Mouse (Mus musculus) cortical plate, adult 2 months (tissue): Measurements from ENCODE around the gene Uba3. TPM values are rescaled to one million over a fixed set of nuclear protein-coding genes. Genes with fewer than 3 reads are reported as not detected.

Source experiments
- H3K27ac ChIP-seq: fragments of 200-500 bp; 2 replicates; pipeline ENCODE4 v1.5.1; 2012; ENCODE audit warnings: low read length, control low read depth, inconsistent platforms; ENCODE audit not compliant: insufficient read depth
- H3K4me1 ChIP-seq: fragments of 200-500 bp; 2 replicates; pipeline ENCODE4 v1.6.1; 2011; ENCODE audit warnings: low read length; ENCODE audit not compliant: control insufficient read depth, insufficient read depth
- H3K4me3 ChIP-seq: fragments of 200-500 bp; 2 replicates; pipeline ENCODE4 v1.5.1; 2011; ENCODE audit warnings: mild to moderate bottlenecking, low read length, control low read depth; ENCODE audit not compliant: insufficient read depth
- CTCF ChIP-seq: fragments of 200-500 bp; IDR thresholded peaks from 2 replicates; pipeline ENCODE4 v1.5.1; 2011; ENCODE audit warnings: mild to moderate bottlenecking, control low read depth, low read length; ENCODE audit not compliant: insufficient read depth; ENCODE audit errors: extremely low read depth
- POLR2A ChIP-seq: fragments of 200-500 bp; IDR thresholded peaks from 2 replicates; pipeline ENCODE4 v1.6.1; 2011; ENCODE audit warnings: mild to moderate bottlenecking, low read length, control low read depth; ENCODE audit not compliant: insufficient read depth; ENCODE audit errors: extremely low read depth
- polyA plus RNA-seq: library from polyadenylated mRNA; depleted of rRNA; stranded (reverse); fragments of >200 nt; gene quantifications from 2 replicates; pipeline ENCODE4 v1.2.3, GENCODE M21; 2012; rRNA removed

The Uba3 gene
- polyA plus RNA-seq, result 56.8 and 61.2 TPM in 2 replicates

GRCm38 (mm10) chr6:97205439-97205885 is at the start of gene Uba3:
TSS of gene Uba3 (minus strand) at chr6:97205647.
- peaks cover 4% of the 10 kb centered on the region; the same call in 1 of the 2 replicates for H3K4me1 ChIP-seq
- H3K27ac ChIP-seq, result no peak within 1 kb of the TSS
- TF ChIP-seq POLR2A (peak; percentile 80), CTCF (no peak)
- H3K4me3 ChIP-seq, result peak within 1 kb of the TSS; percentile 85

GRCm38 (mm10) chr6:97252711-97253221 is 47.3 kb upstream of the Uba3 start, which contains the start of gene Lmod3:
TSS of gene Lmod3 (minus strand) at chr6:97252759.
- Histone ChIP-seq H3K27ac (no peak within 1 kb of the TSS), H3K4me3 (no peak within 1 kb of the TSS), H3K4me1 (peaks cover 4% of the 10 kb centered on the region; the same call in 1 of the 2 replicates)
- TF ChIP-seq POLR2A (no peak), CTCF (no peak)

GRCm38 (mm10) chr6:97252086-97252485 is 46.6 kb upstream of the Uba3 start:
- TF ChIP-seq POLR2A, result no peak
- no peak for TF ChIP-seq CTCF
- H3K27ac ChIP-seq, result no peak overlapping the region
- peaks cover 4% of the 10 kb centered on the region; the same call in 1 of the 2 replicates for H3K4me1 ChIP-seq
- no peak overlapping the region for H3K4me3 ChIP-seq

- TF ChIP-seq POLR2A, result no peak
- peak; percentile 61; the same call in 1 of the 2 replicates for TF ChIP-seq CTCF
- no peak overlapping the region for H3K4me3 ChIP-seq
- H3K27ac ChIP-seq, result no peak overlapping the region
- peaks cover 4% of the 10 kb centered on the region; the same call in 1 of the 2 replicates for H3K4me1 ChIP-seq
Observed at GRCm38 (mm10) chr6:97250966-97251365, 45.5 kb upstream of the Uba3 start.

GRCm38 (mm10) chr6:97245200-97245599 is 39.8 kb upstream of the Uba3 start:
- H3K27ac ChIP-seq, result no peak overlapping the region
- TF ChIP-seq CTCF (no peak), POLR2A (no peak)
- H3K4me1 ChIP-seq, result no peaks in the 10 kb centered on the region

DNA sequence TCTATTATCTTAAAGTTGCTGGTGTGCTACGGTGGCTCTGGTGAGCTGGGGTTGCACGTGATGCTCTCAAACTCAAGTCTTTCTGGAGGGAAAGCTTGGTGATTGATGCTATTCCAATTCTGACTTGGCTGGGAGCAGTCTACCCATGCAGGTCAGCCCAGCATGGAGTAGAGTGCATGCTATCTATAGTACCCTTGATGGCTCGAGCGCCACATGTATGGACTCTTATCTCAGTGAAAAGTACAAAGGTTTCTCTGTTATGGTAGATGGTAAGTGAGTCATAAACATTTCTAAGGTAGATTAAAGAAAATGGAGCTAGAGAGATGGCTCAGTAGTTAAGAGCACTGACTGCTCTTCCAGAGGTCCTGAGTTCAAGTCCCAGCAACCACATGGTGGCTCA is 37.1 kb upstream of the Uba3 start:
- H3K4me1 ChIP-seq, result no peaks in the 10 kb centered on the region
- H3K4me3 ChIP-seq, result no peak overlapping the region
- no peak for TF ChIP-seq CTCF
- TF ChIP-seq POLR2A, result no peak
- H3K27ac ChIP-seq, result no peak overlapping the region

More at GRCm38 (mm10) chr6:97245200-97245599, 39.8 kb upstream of the Uba3 start:
- no peak overlapping the region for H3K4me3 ChIP-seq

DNA sequence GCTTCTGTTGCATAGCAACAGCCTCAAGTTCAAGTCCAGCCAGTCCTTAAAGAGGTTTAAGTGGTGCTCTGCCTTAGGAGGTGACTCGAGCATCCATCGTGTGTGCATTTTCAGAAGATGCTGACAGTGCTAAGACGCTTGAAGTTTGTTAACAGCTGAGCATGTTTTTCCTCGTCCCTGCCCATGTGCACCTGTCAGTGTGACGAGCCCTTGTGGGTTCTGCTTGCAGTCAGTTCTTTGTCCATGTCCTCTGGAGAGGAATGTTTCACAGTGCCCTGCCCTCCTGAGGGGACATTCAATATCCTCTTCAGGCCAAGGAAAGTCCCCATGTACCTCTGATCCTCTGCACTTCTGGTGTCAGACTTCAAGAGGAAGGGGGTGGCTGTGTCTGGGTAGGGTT is 34.6 kb upstream of the Uba3 start:
- H3K4me3 ChIP-seq, result no peak overlapping the region
- H3K27ac ChIP-seq, result no peak overlapping the region
- TF ChIP-seq CTCF (no peak), POLR2A (no peak)
- H3K4me1 ChIP-seq, result no peaks in the 10 kb centered on the region

GRCm38 (mm10) chr6:97239360-97239759 is 33.9 kb upstream of the Uba3 start:
- no peak for TF ChIP-seq POLR2A
- TF ChIP-seq CTCF, result no peak
- no peak overlapping the region for H3K27ac ChIP-seq
- H3K4me3 ChIP-seq, result no peak overlapping the region
- no peaks in the 10 kb centered on the region for H3K4me1 ChIP-seq

DNA sequence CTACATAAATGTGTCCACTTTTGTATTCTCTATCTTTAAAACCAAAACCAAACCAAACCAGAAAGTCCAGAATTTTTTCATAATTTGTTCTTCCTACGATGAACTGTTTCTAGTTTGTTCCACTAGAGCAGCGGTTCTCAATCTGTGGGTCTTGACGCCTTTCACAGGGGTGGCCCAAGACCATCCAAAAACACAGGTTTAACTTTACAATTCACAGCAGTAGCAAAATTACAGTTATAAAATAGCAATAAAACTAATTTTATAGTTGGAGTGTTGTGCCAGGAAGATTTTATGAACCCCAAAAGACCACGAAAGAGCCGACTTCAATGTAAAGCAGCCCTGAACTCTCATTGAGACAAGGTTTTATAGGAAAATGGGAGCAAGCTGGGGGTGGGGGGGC is 30.6 kb upstream of the Uba3 start:
- no peak overlapping the region for H3K27ac ChIP-seq

GRCm38 (mm10) chr6:97234911-97235668 is 29.6 kb upstream of the Uba3 start:
- TF ChIP-seq CTCF, result no peak
- no peak for TF ChIP-seq POLR2A
- Histone ChIP-seq H3K4me1 (no peaks in the 10 kb centered on the region), H3K27ac (no peak overlapping the region), H3K4me3 (no peak overlapping the region)

More for the DNA sequence above, 30.6 kb upstream of the Uba3 start:
- no peak for TF ChIP-seq POLR2A
- TF ChIP-seq CTCF, result no peak
- Histone ChIP-seq H3K4me1 (no peaks in the 10 kb centered on the region), H3K4me3 (no peak overlapping the region)
